Mouse (Mus musculus) layer of hippocampus, adult 9-10 months (tissue): ENCODE results near the gene Trim2.

ENCODE experiments used
- DNase-seq: peaks from one replicate; pipeline ENCODE4 v3.0.0; 2022; ENCODE audit warnings: low spot score

The Trim2 gene

DNA sequence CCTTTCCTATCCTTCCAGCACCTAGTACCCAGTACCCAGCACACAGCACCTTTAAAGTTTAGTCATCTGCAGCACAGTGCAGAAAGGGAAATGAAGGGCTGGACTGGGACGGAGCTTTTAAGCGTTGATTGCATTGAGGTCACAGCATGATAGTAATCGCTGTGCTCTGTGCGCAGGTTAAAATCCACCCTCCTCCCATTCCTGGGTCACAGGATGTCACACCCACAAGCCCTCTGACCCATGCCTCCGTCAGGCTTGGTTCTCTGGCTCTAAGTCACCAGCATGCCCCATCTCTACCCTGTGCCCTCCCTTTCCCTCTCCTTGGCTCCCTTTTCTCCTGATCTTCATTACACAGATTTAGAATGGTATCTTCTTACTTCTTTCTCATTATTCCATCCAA lies 20.4 kb downstream of the Trim2 start:
- no peak for DNase-seq

DNA sequence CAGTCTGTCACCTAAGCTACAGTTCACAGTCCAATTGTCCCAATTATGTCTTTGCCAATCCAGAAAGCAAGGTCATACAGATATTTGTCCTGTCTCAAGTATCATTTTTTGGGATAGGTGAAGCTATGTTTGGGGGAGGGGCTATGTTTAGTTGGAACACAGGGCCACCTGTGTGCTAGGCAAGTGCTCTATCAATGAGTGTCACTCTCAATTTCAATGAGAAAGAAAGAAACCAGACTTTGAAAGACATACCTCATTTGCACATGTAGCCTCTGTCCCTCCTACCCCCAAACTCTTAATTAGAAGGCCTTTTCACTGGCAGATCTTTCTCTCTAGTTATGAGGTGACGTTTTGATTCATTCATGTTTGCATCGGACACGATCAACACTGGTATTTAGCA lies 21.9 kb downstream of the Trim2 start:
- no peak for DNase-seq

DNA sequence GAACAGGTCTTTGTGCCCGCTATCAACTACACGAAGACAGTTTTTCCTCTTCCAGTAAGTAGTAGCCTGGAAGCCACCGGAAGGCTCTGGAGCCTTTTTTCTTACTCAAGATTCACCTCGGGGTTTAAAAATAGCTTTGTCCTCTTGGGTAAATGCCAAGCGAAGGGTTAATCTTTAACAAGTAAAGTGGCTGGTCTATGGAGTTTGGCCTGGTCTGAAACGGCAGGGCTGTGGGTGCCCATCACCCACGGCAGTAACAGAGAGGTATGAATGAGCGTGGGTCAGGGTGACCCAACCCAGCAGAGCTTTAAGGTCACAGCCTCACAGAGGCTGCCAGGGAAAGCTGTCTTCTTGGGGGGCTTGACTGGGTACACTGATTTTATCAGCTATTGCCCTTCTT lies 23.2 kb downstream of the Trim2 start:
- DNase-seq = no peak

- DNase-seq = no peak
Observed at GRCm38 (mm10) chr3:84281936-84282371, 24.7 kb downstream of the Trim2 start.

GRCm38 (mm10) chr3:84278809-84279208 lies 27.9 kb downstream of the Trim2 start:
- no peak for DNase-seq

- DNase-seq = no peak
Observed at GRCm38 (mm10) chr3:84275124-84275523, 31.6 kb downstream of the Trim2 start.

- DNase-seq = no peak
Observed at GRCm38 (mm10) chr3:84272293-84273015, 34.2 kb downstream of the Trim2 start.

- no peak for DNase-seq
Observed at GRCm38 (mm10) chr3:84271794-84272193, 34.9 kb downstream of the Trim2 start.

DNA sequence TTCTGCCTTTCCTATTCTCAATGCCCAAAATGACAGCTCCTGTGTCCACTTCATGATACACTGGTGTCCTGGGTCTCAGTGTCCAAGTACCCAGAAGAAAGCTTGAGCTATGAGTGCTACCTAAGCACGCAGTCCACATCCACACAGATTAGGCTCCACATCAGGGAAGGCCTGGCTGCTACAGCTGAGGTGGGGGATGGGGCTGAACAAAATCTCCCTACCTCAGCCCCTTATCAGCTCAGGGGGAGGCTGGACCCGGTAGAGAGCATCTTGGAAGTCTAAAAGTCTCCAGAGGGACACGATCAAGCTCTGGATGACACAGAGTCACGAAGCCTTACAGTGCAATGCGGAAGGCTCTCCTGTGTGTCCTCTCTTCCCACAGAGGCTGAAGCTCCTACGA lies 35.6 kb downstream of the Trim2 start:
- DNase-seq = no peak

DNA sequence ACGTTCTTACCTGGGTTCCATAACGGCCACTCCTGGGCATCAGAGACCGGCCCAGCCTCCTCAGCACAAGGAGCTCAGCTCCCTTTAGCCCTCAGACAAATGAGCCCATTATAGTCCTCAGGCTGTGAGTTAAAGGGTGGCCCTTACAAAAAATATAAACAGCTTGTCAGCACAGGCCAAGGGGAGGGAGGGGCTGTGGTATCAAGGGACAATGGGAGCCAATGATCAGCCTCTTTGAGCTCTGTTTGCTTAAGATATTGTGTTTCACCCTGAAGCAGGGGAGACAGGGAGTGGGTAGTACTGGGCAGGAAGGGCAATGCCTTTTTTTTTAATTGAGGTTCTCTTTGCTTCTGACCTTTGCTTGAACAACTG lies 36.1 kb downstream of the Trim2 start:
- no peak for DNase-seq

DNA sequence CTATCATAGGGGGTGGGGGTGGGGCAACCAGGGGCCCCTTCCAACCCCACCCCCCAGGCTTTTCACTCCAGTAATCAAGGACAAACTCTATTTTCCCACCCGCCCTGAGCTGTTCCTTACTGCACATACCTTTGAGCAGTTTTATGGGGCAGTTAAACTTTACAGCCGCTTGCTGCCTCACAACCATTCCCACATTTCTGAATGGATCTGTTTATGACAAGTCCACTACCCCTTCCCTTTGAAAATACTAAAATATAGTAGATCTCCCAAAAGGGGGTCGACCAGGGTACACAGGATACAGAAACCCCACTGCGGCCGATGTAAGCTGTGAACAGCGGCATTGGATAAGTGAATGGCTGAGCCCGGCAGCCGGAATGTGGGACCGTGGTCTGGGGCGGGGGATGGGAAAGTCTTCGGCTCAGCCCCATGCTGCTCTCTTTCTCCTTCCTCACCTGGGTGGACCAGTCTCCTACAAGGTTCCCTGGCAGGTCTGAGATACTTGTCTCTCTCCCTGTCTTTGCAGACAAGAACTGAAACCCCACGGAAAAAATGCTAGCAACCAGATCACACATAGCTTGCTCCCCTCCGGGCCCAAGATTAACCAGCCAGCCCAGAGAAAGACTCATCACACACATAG lies 36.6 kb downstream of the Trim2 start:
- DNase-seq = no peak

- DNase-seq = no peak
Observed at GRCm38 (mm10) chr3:84268434-84268833, 38.2 kb downstream of the Trim2 start.

- no peak for DNase-seq
Observed at GRCm38 (mm10) chr3:84266391-84266931, 40.2 kb downstream of the Trim2 start.

- DNase-seq = no peak
Observed at GRCm38 (mm10) chr3:84265084-84265483, 41.6 kb downstream of the Trim2 start.

- DNase-seq = no peak
Observed at GRCm38 (mm10) chr3:84264395-84264794, 42.3 kb downstream of the Trim2 start.

DNA sequence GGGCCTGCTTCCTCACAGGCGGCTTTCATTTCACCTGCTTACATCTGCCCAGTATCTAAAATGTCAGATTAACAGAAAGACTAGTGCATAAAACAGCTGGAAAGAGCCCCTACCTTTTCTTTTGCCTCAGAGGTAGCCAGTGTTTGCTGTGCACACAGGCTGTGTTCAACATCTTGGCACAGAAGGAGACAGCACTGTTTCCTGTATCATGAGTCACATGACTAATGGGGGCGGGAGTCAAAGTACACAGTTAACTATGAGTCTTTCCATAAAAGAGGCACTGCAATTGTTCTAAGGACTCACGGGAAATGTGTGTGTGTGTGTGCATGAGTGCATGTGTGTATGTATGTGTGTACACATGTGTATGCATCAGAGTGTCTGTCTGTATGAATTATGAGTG lies 43.9 kb downstream of the Trim2 start:
- DNase-seq = no peak

DNA sequence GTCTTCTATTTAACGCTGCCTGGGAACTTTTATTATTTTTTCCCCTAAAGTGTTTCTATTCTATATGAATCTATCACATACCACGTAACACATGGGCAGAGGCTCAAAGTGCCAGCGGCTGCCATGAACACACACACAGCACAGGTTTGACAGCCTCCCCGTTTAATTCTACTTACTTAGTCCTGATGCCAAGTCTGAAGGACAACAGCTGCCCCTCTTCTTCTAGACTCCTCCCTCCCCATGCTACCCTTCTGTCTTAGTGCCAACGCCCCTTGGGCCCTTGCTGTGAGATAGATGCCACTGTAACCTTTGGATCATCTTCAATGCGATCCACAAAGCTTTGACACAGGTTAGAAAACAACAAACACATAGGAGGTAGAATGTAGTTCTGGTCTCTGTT lies 44.8 kb downstream of the Trim2 start:
- no peak for DNase-seq

- no peak for DNase-seq
Observed at GRCm38 (mm10) chr3:84260837-84261236, 45.8 kb downstream of the Trim2 start.

DNA sequence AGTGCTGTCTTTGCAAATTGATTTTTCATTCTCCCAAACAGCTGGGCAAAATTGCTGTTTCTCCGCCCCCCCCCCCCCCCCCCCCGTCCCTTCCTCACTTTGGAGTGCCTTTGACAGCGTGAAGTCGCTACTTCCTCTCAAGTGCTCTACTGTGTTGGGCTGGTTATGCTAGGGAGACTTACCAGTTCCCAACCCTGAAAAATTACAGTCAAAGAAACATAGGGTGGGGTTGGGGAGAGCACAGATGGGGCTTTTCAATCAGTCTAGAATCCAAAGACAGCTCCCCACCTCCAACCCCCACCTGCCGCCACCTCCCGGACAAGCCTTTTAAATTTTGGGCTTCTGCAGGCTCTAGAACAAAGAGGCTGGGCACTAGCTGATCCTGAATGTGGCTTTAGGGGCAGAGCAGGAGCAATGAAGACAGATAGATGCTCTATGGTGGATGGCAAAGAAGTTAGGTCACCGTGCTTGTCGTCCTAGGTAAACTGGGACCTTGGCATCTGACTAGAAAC lies 46.6 kb downstream of the Trim2 start:
- DNase-seq = no peak

GRCm38 (mm10) chr3:84259281-84260023 lies 47.2 kb downstream of the Trim2 start:
- DNase-seq = peak; percentile 61

DNA sequence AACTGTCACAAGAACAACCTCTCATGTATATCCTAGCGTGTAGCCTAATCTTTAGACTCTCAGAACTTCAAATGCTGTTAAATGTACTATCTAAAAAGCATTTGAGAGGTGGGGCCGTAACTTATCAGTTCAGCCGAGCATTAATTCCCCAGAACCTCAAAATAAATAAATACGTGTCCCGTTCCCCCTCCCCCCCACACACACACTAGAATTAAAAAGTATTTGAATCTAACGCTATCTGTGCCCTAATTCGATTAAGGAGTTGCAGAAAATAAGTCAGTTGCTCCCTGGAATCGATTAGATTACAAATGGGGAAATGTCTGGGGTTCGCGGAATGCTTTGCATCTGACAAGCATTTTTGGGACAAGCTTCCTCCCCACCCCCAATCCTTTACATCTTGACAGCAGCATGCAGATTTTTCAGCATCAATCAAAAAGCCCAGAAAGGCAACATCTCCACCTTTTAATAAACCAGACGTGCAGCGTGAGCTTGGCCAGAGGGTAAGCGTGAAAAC lies 48.1 kb downstream of the Trim2 start:
- DNase-seq = no peak

GRCm38 (mm10) chr3:84257989-84258517 lies 48.6 kb downstream of the Trim2 start:
- no peak for DNase-seq
